In genomic region chr13:103751421-103751820, GRCm38 (mm10) we compare ENCODE assay signal across 9 mouse cellular contexts. TPM values are rescaled to one million over a fixed set of nuclear protein-coding genes. Genes with fewer than 3 reads are reported as not detected.
DNase-seq lines count a peak whose midpoint lies in the region; ATAC-seq and TF ChIP-seq lines count a peak whose summit lies in the region.
"Had no signal": no experiment of that assay in that cellular context is flagged by ENCODE, and none has a peak within 500 bp of the region (broad histone marks: within the 10 kb centered on the region; RNA-seq: fewer than 3 reads in every experiment).

No protein-coding gene starts in this region.

- no peaks in the 10 kb centered on the region for H3K27me3 ChIP-seq in forebrain, postnatal 0 days (ENCODE audit: insufficient read depth, low read length)
- no peaks in the 10 kb centered on the region for H3K27me3 ChIP-seq in forebrain, embryonic 15.5 days
- no peaks in the 10 kb centered on the region for H3K27me3 ChIP-seq in liver, adult 2 months (ENCODE audit: control insufficient read depth, insufficient read depth, low read length)
- H3K27me3 ChIP-seq in liver, embryonic 12.5 days (replicated peaks) = no peaks in the 10 kb centered on the region
- H3K27me3 ChIP-seq in stomach, postnatal 0 days (ENCODE audit: control insufficient read depth, insufficient read depth, low read length) = no peaks in the 10 kb centered on the region

- peaks cover 43% of the 10 kb centered on the region for H3K36me3 ChIP-seq in forebrain, postnatal 0 days (ENCODE audit: insufficient read depth)
- H3K36me3 ChIP-seq in forebrain, embryonic 15.5 days = peaks cover 62% of the 10 kb centered on the region
- peaks cover 52% of the 10 kb centered on the region for H3K36me3 ChIP-seq in liver, adult 2 months (ENCODE audit: control insufficient read depth, insufficient read depth, low read length)
- H3K36me3 ChIP-seq in liver, embryonic 12.5 days = peaks cover 88% of the 10 kb centered on the region
- peaks cover 14% of the 10 kb centered on the region for H3K36me3 ChIP-seq in stomach, postnatal 0 days (ENCODE audit: control insufficient read depth, insufficient read depth, low read length)

- H3K4me2 ChIP-seq in forebrain, postnatal 0 days (ENCODE audit: low read depth) = no peak overlapping the region
- no peak overlapping the region for H3K4me2 ChIP-seq in forebrain, embryonic 15.5 days (replicated peaks)
- H3K4me2 ChIP-seq in liver, embryonic 12.5 days = no peak overlapping the region
- no peak overlapping the region for H3K4me2 ChIP-seq in stomach, postnatal 0 days (replicated peaks; ENCODE audit: low read depth)

- no peaks in the 10 kb centered on the region for H3K4me1 ChIP-seq in forebrain, postnatal 0 days (ENCODE audit: insufficient read depth)
- H3K4me1 ChIP-seq in forebrain, embryonic 15.5 days = no peaks in the 10 kb centered on the region
- no peaks in the 10 kb centered on the region for H3K4me1 ChIP-seq in liver, adult 2 months (ENCODE audit: control insufficient read depth, insufficient read depth, low read length)
- no peaks in the 10 kb centered on the region for H3K4me1 ChIP-seq in liver, embryonic 12.5 days
- no peaks in the 10 kb centered on the region for H3K4me1 ChIP-seq in stomach, postnatal 0 days (replicated peaks; ENCODE audit: control insufficient read depth, insufficient read depth)

- peak; percentile 60 for ATAC-seq in forebrain, postnatal 0 days
- ATAC-seq in forebrain, embryonic 15.5 days (replicated peaks) = no peak
- no peak for ATAC-seq in liver, embryonic 12.5 days
- no peak for ATAC-seq in stomach, postnatal 0 days (ENCODE audit: low FRiP score, low TSS enrichment)

- no peak overlapping the region for H3K4me3 ChIP-seq in forebrain, postnatal 0 days (ENCODE audit: low read depth, low read length)
- no peak overlapping the region for H3K4me3 ChIP-seq in forebrain, embryonic 15.5 days
- no peak overlapping the region for H3K4me3 ChIP-seq in liver, adult 2 months (ENCODE audit: insufficient read depth, low read depth, low read length)
- no peak overlapping the region for H3K4me3 ChIP-seq in liver, embryonic 12.5 days
- H3K4me3 ChIP-seq in stomach, postnatal 0 days (ENCODE audit: low read depth, low read length) = no peak overlapping the region

- H3K9me3 ChIP-seq in forebrain, postnatal 0 days (ENCODE audit: low read length) = no peaks in the 10 kb centered on the region
- H3K9me3 ChIP-seq in forebrain, embryonic 15.5 days = no peaks in the 10 kb centered on the region
- no peaks in the 10 kb centered on the region for H3K9me3 ChIP-seq in liver, embryonic 12.5 days (replicated peaks)
- no peaks in the 10 kb centered on the region for H3K9me3 ChIP-seq in stomach, postnatal 0 days (ENCODE audit: control insufficient read depth, low read length)

- TF ChIP-seq POLR2A in liver, adult 2 months (IDR thresholded peaks at IDR 0.05; ENCODE audit: extremely low read depth, insufficient read depth, low read length) = no peak

- no peak overlapping the region for H3K27ac ChIP-seq in forebrain, postnatal 0 days (ENCODE audit: low read depth, low read length)
- no peak overlapping the region for H3K27ac ChIP-seq in forebrain, embryonic 15.5 days (replicated peaks)
- H3K27ac ChIP-seq in liver, adult 2 months (replicated peaks; ENCODE audit: insufficient read depth, low read depth, low read length) = no peak overlapping the region
- H3K27ac ChIP-seq in liver, embryonic 12.5 days = no peak overlapping the region
- no peak overlapping the region for H3K27ac ChIP-seq in stomach, postnatal 0 days (replicated peaks)
- H3K27ac ChIP-seq: macrophage had no signal

- H3K9ac ChIP-seq in forebrain, postnatal 0 days = no peak overlapping the region
- no peak overlapping the region for H3K9ac ChIP-seq in forebrain, embryonic 15.5 days (replicated peaks)
- H3K9ac ChIP-seq in liver, adult 2 months (ENCODE audit: low read depth, low read length) = no peak overlapping the region
- H3K9ac ChIP-seq in liver, embryonic 12.5 days = no peak overlapping the region
- no peak overlapping the region for H3K9ac ChIP-seq in stomach, postnatal 0 days (ENCODE audit: low read length)

- peak; percentile 64 for TF ChIP-seq CTCF in forebrain, postnatal 0 days (IDR thresholded peaks at IDR 0.05; ENCODE audit: low read depth)
- TF ChIP-seq CTCF in liver, adult 2 months (IDR thresholded peaks at IDR 0.05; ENCODE audit: low read depth, low read length) = no peak
- peak; percentile 70 for TF ChIP-seq CTCF in stomach, postnatal 0 days (IDR thresholded peaks at IDR 0.05; ENCODE audit: low read depth)

- no peak for TF ChIP-seq EP300 in stomach, postnatal 0 days (optimal IDR thresholded peaks at IDR 0.05)

- 47% methylated on average over 3 of the region's 3 CpGs for WGBS in forebrain, postnatal 0 days
- 62% methylated on average over 3 of the region's 3 CpGs for WGBS in forebrain, embryonic 15.5 days
- WGBS in liver, adult 2 months = 39% methylated on average over 3 of the region's 3 CpGs
- 59% methylated on average over 3 of the region's 3 CpGs for WGBS in liver, embryonic 12.5 days (ENCODE audit: insufficient replicate concordance)
- WGBS in stomach, postnatal 0 days = 16% methylated on average over 3 of the region's 3 CpGs

- DNase-seq in forebrain, postnatal 0 days = peak; percentile 60
- DNase-seq in liver, adult 2 months (ENCODE audit: extremely low read depth, low read depth, low spot score) = peak; percentile 39
- DNase-seq in MEL-GATA-1-ER (ENCODE audit: extremely low read depth, low read depth) = peak; percentile 29
- DNase-seq in induced T-regulatory cell, adult 2 months (ENCODE audit: low read depth) = peak; percentile 76
- peak; percentile 24 for DNase-seq in stomach, postnatal 0 days (ENCODE audit: low spot score)
- no peak for DNase-seq in spleen, adult 12 weeks (ENCODE audit: low spot score)

- H3K79me2 ChIP-seq in liver, adult 2 months (ENCODE audit: control insufficient read depth, insufficient read depth, low read length) = peaks cover 3% of the 10 kb centered on the region; the same call in 1 of the 2 replicates

RNA-seq across cellular contexts. Expression of gene Srek1, which starts 23.0 kb away (rescaled TPM):
- 40.6 and 48.2 TPM in 2 replicates for total RNA-seq in forebrain, postnatal 0 days (2014; rRNA removed)
- polyA plus RNA-seq in forebrain, postnatal 0 days (2015; fragmentation: Nextera tagmentation; extraction: Ambion mirVana) = 15.7 and 35.1 TPM in 2 replicates
- 77.4 and 83.3 TPM in 2 replicates for polyA plus RNA-seq in forebrain, embryonic 15.5 days (2015; fragmentation: Nextera tagmentation; extraction: Ambion mirVana)
- 33.1 and 40.1 TPM in 2 replicates for total RNA-seq in liver, adult 2 months (2014; rRNA removed)
- polyA plus RNA-seq in liver, adult 2 months (2012; rRNA removed) = 12.4 and 16.2 TPM in 2 replicates
- 39.4 and 39.9 TPM in 2 replicates for polyA plus RNA-seq in liver, embryonic 12.5 days (2016; fragmentation: Nextera tagmentation; extraction: Ambion mirVana)
- 25.0 and 28.8 TPM in 2 replicates for polyA plus RNA-seq in stomach, postnatal 0 days (2015; fragmentation: Nextera tagmentation; extraction: Ambion mirVana)
